In the genomic region with DNA sequence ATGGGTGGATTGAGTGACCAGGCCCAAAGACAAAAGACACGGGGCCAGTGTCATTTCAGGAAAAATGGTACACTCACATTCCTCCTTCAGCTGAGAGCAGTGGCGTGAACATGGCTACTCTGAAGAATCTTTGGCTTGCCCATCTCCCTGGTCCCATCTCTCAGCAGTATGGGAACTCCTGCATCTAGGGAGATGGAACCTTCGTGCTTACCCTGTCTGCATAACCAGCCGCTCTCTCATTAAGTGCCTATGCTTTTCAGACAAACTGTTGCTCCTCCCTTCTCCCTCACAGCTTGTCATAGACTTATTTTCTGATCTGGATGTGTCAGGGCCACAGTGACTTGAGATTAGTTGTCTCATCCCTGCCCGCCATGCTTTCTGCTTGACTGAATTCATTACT, we compare ENCODE assay signal across 20 mouse cellular contexts.
A peak's percentile ranks its signal among the peaks of the same experiment; 100 is the strongest.
DNase-seq lines count a peak whose midpoint lies in the region; ATAC-seq lines count a peak whose summit lies in the region.
"Had no signal": no experiment of that assay in that cellular context is flagged by ENCODE, and none has a peak within 500 bp of the region (broad histone marks: within the 10 kb centered on the region; RNA-seq: fewer than 3 reads in every experiment).

No protein-coding gene starts in this region.

- H3K4me2 ChIP-seq in neural tube, embryonic 13.5 days, result no peak overlapping the region
- H3K4me2 ChIP-seq in forebrain, embryonic 15.5 days (replicated peaks), result no peak overlapping the region
- no peak overlapping the region for H3K4me2 ChIP-seq in hindbrain, embryonic 15.5 days
- no peak overlapping the region for H3K4me2 ChIP-seq in neural tube, embryonic 14.5 days (ENCODE audit: low read depth, low read length)
- H3K4me2 ChIP-seq: heart, embryonic 15.5 days had no signal

- no peak overlapping the region for H3K9ac ChIP-seq in neural tube, embryonic 13.5 days
- no peak overlapping the region for H3K9ac ChIP-seq in forebrain, embryonic 15.5 days (replicated peaks)
- H3K9ac ChIP-seq in hindbrain, embryonic 15.5 days, result no peak overlapping the region
- H3K9ac ChIP-seq in neural tube, embryonic 14.5 days (replicated peaks; ENCODE audit: low read depth, low read length), result no peak overlapping the region
- H3K9ac ChIP-seq: heart, embryonic 15.5 days had no signal

- no peaks in the 10 kb centered on the region for H3K27me3 ChIP-seq in neural tube, embryonic 13.5 days
- no peaks in the 10 kb centered on the region for H3K27me3 ChIP-seq in forebrain, embryonic 15.5 days
- no peaks in the 10 kb centered on the region for H3K27me3 ChIP-seq in hindbrain, embryonic 15.5 days
- no peaks in the 10 kb centered on the region for H3K27me3 ChIP-seq in neural tube, embryonic 14.5 days (ENCODE audit: control insufficient read depth, insufficient read depth, low read length)
- H3K27me3 ChIP-seq: heart, embryonic 15.5 days had no signal

- no peak overlapping the region for H3K4me3 ChIP-seq in neural tube, embryonic 13.5 days
- no peak overlapping the region for H3K4me3 ChIP-seq in forebrain, embryonic 15.5 days
- no peak overlapping the region for H3K4me3 ChIP-seq in hindbrain, embryonic 15.5 days
- H3K4me3 ChIP-seq in neural tube, embryonic 14.5 days (ENCODE audit: low read depth, low read length), result no peak overlapping the region
- H3K4me3 ChIP-seq: heart, embryonic 15.5 days; left cerebral cortex, adult 2 months; limb, embryonic 10.5 days had no signal

- no peaks in the 10 kb centered on the region for H3K9me3 ChIP-seq in neural tube, embryonic 13.5 days
- no peaks in the 10 kb centered on the region for H3K9me3 ChIP-seq in forebrain, embryonic 15.5 days
- H3K9me3 ChIP-seq in hindbrain, embryonic 15.5 days, result no peaks in the 10 kb centered on the region
- no peaks in the 10 kb centered on the region for H3K9me3 ChIP-seq in neural tube, embryonic 14.5 days (ENCODE audit: control insufficient read depth, low read length)
- H3K9me3 ChIP-seq: heart, embryonic 15.5 days; limb, embryonic 10.5 days had no signal

- H3K27ac ChIP-seq in neural tube, embryonic 13.5 days (replicated peaks), result peak overlapping the region; percentile 61
- H3K27ac ChIP-seq in forebrain, embryonic 15.5 days (replicated peaks), result peak overlapping the region; percentile 16
- H3K27ac ChIP-seq in hindbrain, embryonic 15.5 days (replicated peaks), result peak overlapping the region; percentile 69; the same call in 1 of the 2 replicates
- H3K27ac ChIP-seq in neural tube, embryonic 14.5 days (ENCODE audit: low read depth, low read length), result peak overlapping the region; percentile 62; the same call in 1 of the 2 replicates
- H3K27ac ChIP-seq: heart, embryonic 15.5 days; left cerebral cortex, adult 2 months; limb, embryonic 10.5 days had no signal

- H3K4me1 ChIP-seq in neural tube, embryonic 13.5 days (replicated peaks), result peaks cover 54% of the 10 kb centered on the region
- H3K4me1 ChIP-seq in forebrain, embryonic 15.5 days, result peaks cover 41% of the 10 kb centered on the region
- peaks cover 30% of the 10 kb centered on the region for H3K4me1 ChIP-seq in hindbrain, embryonic 15.5 days (replicated peaks)
- H3K4me1 ChIP-seq in neural tube, embryonic 14.5 days (ENCODE audit: control insufficient read depth, insufficient read depth, low read length), result peaks cover 10% of the 10 kb centered on the region; the same call in 1 of the 2 replicates
- H3K4me1 ChIP-seq: limb, embryonic 10.5 days had no signal

- WGBS in neural tube, embryonic 13.5 days, result 64% methylated on average over 5 of the region's 5 CpGs
- WGBS in forebrain, embryonic 15.5 days, result 47% methylated on average over 5 of the region's 5 CpGs
- 59% methylated on average over 5 of the region's 5 CpGs for WGBS in hindbrain, embryonic 15.5 days
- 67% methylated on average over 5 of the region's 5 CpGs for WGBS in neural tube, embryonic 14.5 days

- peak; percentile 51; the same call in 1 of the 2 replicates for ATAC-seq in neural tube, embryonic 13.5 days (ENCODE audit: low read depth)
- no peak for ATAC-seq in forebrain, embryonic 15.5 days (replicated peaks)
- no peak for ATAC-seq in hindbrain, embryonic 15.5 days (ENCODE audit: low FRiP score, low read depth)
- ATAC-seq in neural tube, embryonic 14.5 days (ENCODE audit: low read depth), result no peak
- ATAC-seq in megakaryocyte progenitor cell, adult 5-6 weeks (replicated peaks; ENCODE audit: poor library complexity), result no peak

- no peak for DNase-seq in neural tube, embryonic 10.5 days (ENCODE audit: extremely low spot score, low spot score)
- DNase-seq in right cerebral cortex, postnatal 14 days, result no peak
- DNase-seq in urinary bladder, postnatal 10 days (ENCODE audit: low spot score), result no peak
- DNase-seq: cerebellum, adult 8-10 months; gastrocnemius, postnatal 25 days; kidney, adult 11 months; kidney, postnatal 10 days; lung, adult 18-20 months; lung, postnatal 36 days; right cerebral cortex, postnatal 25 days; thymus, adult 18-20 months; thymus, postnatal 4 days had no signal

- no peaks in the 10 kb centered on the region for H3K36me3 ChIP-seq in neural tube, embryonic 13.5 days
- H3K36me3 ChIP-seq in forebrain, embryonic 15.5 days, result no peaks in the 10 kb centered on the region
- no peaks in the 10 kb centered on the region for H3K36me3 ChIP-seq in hindbrain, embryonic 15.5 days
- no peaks in the 10 kb centered on the region for H3K36me3 ChIP-seq in neural tube, embryonic 14.5 days (ENCODE audit: control insufficient read depth, insufficient read depth, low read length)
- H3K36me3 ChIP-seq: heart, embryonic 15.5 days; limb, embryonic 10.5 days had no signal

Comparison
In these comparisons a context has a peak if more than half of its experiments do, and no peak if none do; other contexts are left out.
1. H3K27ac ChIP-seq: peak in every context shown above with its lines; median percentile 69 in hindbrain, embryonic 15.5 days; 62 in neural tube, embryonic 14.5 days; 61 in neural tube, embryonic 13.5 days; 16 in forebrain, embryonic 15.5 days.